Mouse (Mus musculus) layer of hippocampus, adult 9-11 months (tissue): ENCODE data around the gene Cyp2b13.
"Not testable (repeated sequence)": the region's sequence is repeated elsewhere in the genome, so short reads cannot be mapped to it uniquely, and the experiment has no call there.

Experiments
- DNase-seq: peaks from one replicate; pipeline ENCODE4 v3.0.0; 2022

Gene Cyp2b13

GRCm38 (mm10) chr7:26061197-26061596 is at the start of gene Cyp2b13:
Gene Cyp2b13, plus strand, starts transcription at chr7:26061497.
- DNase-seq, result not testable (repeated sequence)

GRCm38 (mm10) chr7:26019814-26020332 is 41.4 kb upstream of the Cyp2b13 start:
- DNase-seq, result not testable (repeated sequence)

- DNase-seq, result not testable (repeated sequence)
Observed at GRCm38 (mm10) chr7:26054885-26055630, 6.2 kb upstream of the Cyp2b13 start.

- DNase-seq, result not testable (repeated sequence)
Observed at GRCm38 (mm10) chr7:26071677-26072076, 10.4 kb downstream of the Cyp2b13 start.

- no peak for DNase-seq
Observed at GRCm38 (mm10) chr7:26082595-26082994, 21.3 kb downstream of the Cyp2b13 start.

GRCm38 (mm10) chr7:26087391-26087790 is 26.1 kb downstream of the Cyp2b13 start:
- DNase-seq, result no peak

GRCm38 (mm10) chr7:26088578-26088977 is 27.3 kb downstream of the Cyp2b13 start:
- DNase-seq, result not testable (repeated sequence)

- not testable (repeated sequence) for DNase-seq
Observed at GRCm38 (mm10) chr7:26139623-26140022, 78.3 kb downstream of the Cyp2b13 start.

GRCm38 (mm10) chr7:26143657-26144056 is 82.4 kb downstream of the Cyp2b13 start:
- not testable (repeated sequence) for DNase-seq
